Mouse (Mus musculus) forebrain, embryonic 10.5 days (tissue): Measurements from ENCODE around the gene Washc1. TPM values are rescaled to one million over a fixed set of nuclear protein-coding genes. Genes with fewer than 3 reads are reported as not detected.
A peak's percentile ranks its signal among the peaks of the same experiment; 100 is the strongest.

ENCODE experiments used
- DNase-seq: peaks from one replicate; pipeline ENCODE4 v3.0.0-alpha.2; 2017; ENCODE audit warnings: low spot score; ENCODE audit errors: extremely low spot score
- H3K27ac ChIP-seq: fragments of 300-500 bp; sonication (generic); 2 replicates; pipeline ENCODE4 v1.5.1; 2016; ENCODE audit warnings: mild to moderate bottlenecking
- H3K27me3 ChIP-seq: fragments of 300-500 bp; sonication (generic); 2 replicates; pipeline ENCODE4 v1.6.1; 2016; ENCODE audit warnings: mild to moderate bottlenecking; ENCODE audit not compliant: poor library complexity, severe bottlenecking
- H3K36me3 ChIP-seq: fragments of 300-500 bp; sonication (generic); replicated peaks from 2 replicates; pipeline ENCODE4 v1.6.1; 2016; ENCODE audit warnings: mild to moderate bottlenecking, moderate library complexity
- H3K4me1 ChIP-seq: fragments of 300-500 bp; sonication (generic); 2 replicates; pipeline ENCODE4 v1.6.1; 2016
- H3K4me3 ChIP-seq: fragments of 300-500 bp; sonication (generic); 2 replicates; pipeline ENCODE4 v1.5.1; 2016; ENCODE audit warnings: mild to moderate bottlenecking, moderate library complexity
- H3K9me3 ChIP-seq: fragments of 300-500 bp; sonication (generic); 2 replicates; pipeline ENCODE4 v1.6.1; 2016; ENCODE audit warnings: mild to moderate bottlenecking, moderate library complexity
- WGBS: fragments of 180-500 bp; shearing (Covaris S2); methylation state at CpG from one replicate; pipeline ENCODE4 v1.1.7; 2016; 5-methylcytosine and 5-hydroxymethylcytosine counted together
- polyA plus RNA-seq: library from polyadenylated mRNA; unstranded; fragments of >200 nt; fragmentation: Nextera tagmentation; extraction: Ambion mirVana; gene quantifications from 2 replicates; pipeline ENCODE4 v1.2.1, GENCODE M21; 2016

The Washc1 gene
- polyA plus RNA-seq, 1 experiment from 2014 or later, result 31.6 TPM

GRCm38 (mm10) chr17:66092664-66093063 lies 18.7 kb upstream of the Washc1 start:
- Histone ChIP-seq H3K4me3 (no peak overlapping the region), H3K27me3 (no peaks in the 10 kb centered on the region), H3K9me3 (no peaks in the 10 kb centered on the region), H3K27ac (no peak overlapping the region), H3K36me3 (peaks cover 58% of the 10 kb centered on the region), H3K4me1 (no peaks in the 10 kb centered on the region)
- WGBS, result 91% methylated on average over 3 of the region's 3 CpGs
- DNase-seq, result no peak

GRCm38 (mm10) chr17:66100566-66101379 lies 10.6 kb upstream of the Washc1 start:
- no peak for DNase-seq
- H3K27me3 ChIP-seq, result no peaks in the 10 kb centered on the region
- H3K27ac ChIP-seq, result peak overlapping the region; percentile 97
- WGBS, result 1% methylated on average over 41 of the region's 41 CpGs
- peaks cover 8% of the 10 kb centered on the region for H3K36me3 ChIP-seq
- H3K4me1 ChIP-seq, result peaks cover 15% of the 10 kb centered on the region
- H3K9me3 ChIP-seq, result no peaks in the 10 kb centered on the region
- peak overlapping the region; percentile 96 for H3K4me3 ChIP-seq

- WGBS, result 1% methylated on average over 67 of the region's 67 CpGs
Observed at GRCm38 (mm10) chr17:66101380-66102330, 9.7 kb upstream of the Washc1 start, which contains the start of gene Ndufv2. Gene Ndufv2 (minus strand): TSS chr17:66101559.

GRCm38 (mm10) chr17:66104076-66104475 lies 7.3 kb upstream of the Washc1 start:
- no peaks in the 10 kb centered on the region for H3K36me3 ChIP-seq
- no peak for DNase-seq
- no peak overlapping the region for H3K4me3 ChIP-seq
- peaks cover 15% of the 10 kb centered on the region for H3K4me1 ChIP-seq
- WGBS, result 89% methylated on average over 7 of the region's 7 CpGs
- no peaks in the 10 kb centered on the region for H3K27me3 ChIP-seq
- H3K9me3 ChIP-seq, result no peaks in the 10 kb centered on the region
- no peak overlapping the region for H3K27ac ChIP-seq

More at GRCm38 (mm10) chr17:66101380-66102330, 9.7 kb upstream of the Washc1 start, which contains the start of gene Ndufv2:
- peak within 1 kb of the TSS; percentile 97 for H3K27ac ChIP-seq
- peaks cover 15% of the 10 kb centered on the region for H3K4me1 ChIP-seq
- H3K4me3 ChIP-seq, result peak within 1 kb of the TSS; percentile 96
- no peaks in the 10 kb centered on the region for H3K9me3 ChIP-seq
- H3K36me3 ChIP-seq, result peaks cover 8% of the 10 kb centered on the region
- peak; percentile 95 for DNase-seq
- H3K27me3 ChIP-seq, result no peaks in the 10 kb centered on the region

- DNase-seq, result peak; percentile 64
- Histone ChIP-seq H3K27ac (0 out of 2 replicates have a peak overlapping the region, but pooled peaks have one; percentile 6), H3K9me3 (no peaks in the 10 kb centered on the region), H3K4me3 (no peak overlapping the region), H3K27me3 (no peaks in the 10 kb centered on the region), H3K4me1 (peaks cover 13% of the 10 kb centered on the region), H3K36me3 (no peaks in the 10 kb centered on the region)
- WGBS, result 54% methylated on average over 10 of the region's 10 CpGs
Observed at GRCm38 (mm10) chr17:66106601-66107267, 4.6 kb upstream of the Washc1 start.

GRCm38 (mm10) chr17:66107466-66107865 lies 3.9 kb upstream of the Washc1 start:
- H3K4me3 ChIP-seq, result no peak overlapping the region

GRCm38 (mm10) chr17:66108198-66108597 lies 3.1 kb upstream of the Washc1 start:
- no peak for DNase-seq
- 87% methylated on average over 4 of the region's 4 CpGs for WGBS
- Histone ChIP-seq H3K4me3 (no peak overlapping the region), H3K36me3 (no peaks in the 10 kb centered on the region), H3K27me3 (no peaks in the 10 kb centered on the region), H3K4me1 (peaks cover 18% of the 10 kb centered on the region), H3K27ac (no peak overlapping the region), H3K9me3 (no peaks in the 10 kb centered on the region)

More at GRCm38 (mm10) chr17:66107466-66107865, 3.9 kb upstream of the Washc1 start:
- 72% methylated on average over 8 of the region's 8 CpGs for WGBS
- Histone ChIP-seq H3K27ac (no peak overlapping the region), H3K27me3 (no peaks in the 10 kb centered on the region), H3K36me3 (no peaks in the 10 kb centered on the region), H3K4me1 (peaks cover 16% of the 10 kb centered on the region), H3K9me3 (no peaks in the 10 kb centered on the region)
- no peak for DNase-seq

GRCm38 (mm10) chr17:66110746-66111145 lies 599 bp upstream of the Washc1 start:
- no peak for DNase-seq
- Histone ChIP-seq H3K27ac (peak overlapping the region; percentile 92; the same call in 1 of the 2 replicates), H3K4me1 (peaks cover 18% of the 10 kb centered on the region), H3K4me3 (peak overlapping the region; percentile 89), H3K36me3 (peaks cover 22% of the 10 kb centered on the region), H3K27me3 (no peaks in the 10 kb centered on the region), H3K9me3 (no peaks in the 10 kb centered on the region)
- WGBS, result 65% methylated on average over 6 of the region's 6 CpGs

GRCm38 (mm10) chr17:66112166-66112565 lies 821 bp downstream of the Washc1 start:
- no peak for DNase-seq
- Histone ChIP-seq H3K4me1 (peaks cover 18% of the 10 kb centered on the region), H3K4me3 (peak overlapping the region; percentile 89), H3K9me3 (no peaks in the 10 kb centered on the region), H3K36me3 (peaks cover 36% of the 10 kb centered on the region), H3K27ac (peak overlapping the region; percentile 92; the same call in 1 of the 2 replicates), H3K27me3 (no peaks in the 10 kb centered on the region)
- WGBS, result 55% methylated on average over 4 of the region's 4 CpGs

GRCm38 (mm10) chr17:66118991-66119390 lies 7.6 kb downstream of the Washc1 start:
- Histone ChIP-seq H3K36me3 (peaks cover 61% of the 10 kb centered on the region), H3K27me3 (no peaks in the 10 kb centered on the region), H3K27ac (no peak overlapping the region), H3K4me1 (peaks cover under 1% of the 10 kb centered on the region; the same call in 1 of the 2 replicates), H3K9me3 (no peaks in the 10 kb centered on the region), H3K4me3 (no peak overlapping the region)
- DNase-seq, result no peak
- WGBS, result 89% methylated on average over 8 of the region's 8 CpGs

GRCm38 (mm10) chr17:66120701-66121100 lies 9.4 kb downstream of the Washc1 start:
- 96% methylated on average over 1 of the region's 1 CpGs for WGBS
- Histone ChIP-seq H3K36me3 (peaks cover 44% of the 10 kb centered on the region), H3K4me1 (peaks cover 17% of the 10 kb centered on the region), H3K27ac (no peak overlapping the region), H3K9me3 (no peaks in the 10 kb centered on the region), H3K4me3 (no peak overlapping the region), H3K27me3 (no peaks in the 10 kb centered on the region)
- DNase-seq, result no peak
